Comparison of ENCODE assay signal across 18 mouse cellular contexts in the genomic region with DNA sequence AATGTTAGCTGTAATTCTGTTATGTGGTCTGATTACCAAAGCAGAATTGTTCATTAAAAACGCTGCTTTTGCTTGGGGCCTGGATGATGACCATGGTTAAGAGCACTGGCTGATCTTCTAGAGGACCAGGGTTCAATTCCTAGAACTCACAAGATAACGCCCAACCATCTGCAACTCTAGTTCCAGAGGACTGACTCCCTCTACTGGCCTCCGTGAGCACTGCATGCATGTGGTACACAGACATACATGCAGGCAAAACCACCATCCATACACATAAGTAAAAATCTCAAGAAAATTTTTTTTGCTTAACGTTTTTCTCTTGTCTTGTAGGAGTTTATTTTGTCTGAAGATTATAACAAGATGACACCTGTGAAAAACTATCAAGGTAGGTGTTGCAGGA. TPM values are rescaled to one million over a fixed set of nuclear protein-coding genes. Genes with fewer than 3 reads are reported as not detected.
DNase-seq lines count a peak whose midpoint lies in the region; ATAC-seq and TF ChIP-seq lines count a peak whose summit lies in the region.
"Had no signal": no experiment of that assay in that cellular context is flagged by ENCODE, and none has a peak within 500 bp of the region (broad histone marks: within the 10 kb centered on the region; RNA-seq: fewer than 3 reads in every experiment).

No protein-coding gene starts in this region.

- H3K27me3 ChIP-seq in cerebellum, adult 2 months (ENCODE audit: control insufficient read depth, insufficient read depth, low read length), result no peaks in the 10 kb centered on the region
- no peaks in the 10 kb centered on the region for H3K27me3 ChIP-seq in lung, embryonic 14.5 days (ENCODE audit: insufficient read depth, low read length)
- no peaks in the 10 kb centered on the region for H3K27me3 ChIP-seq in forebrain, embryonic 12.5 days
- H3K27me3 ChIP-seq: megakaryocyte, embryonic 14.5 days; neural tube, embryonic 13.5 days had no signal

- ATAC-seq in lung, embryonic 14.5 days (ENCODE audit: insufficient read depth), result no peak
- ATAC-seq in forebrain, embryonic 12.5 days (ENCODE audit: low FRiP score), result no peak
- ATAC-seq: hindbrain, embryonic 16.5 days had no signal

- H3K4me3 ChIP-seq in cerebellum, adult 2 months (replicated peaks; ENCODE audit: insufficient read depth, low read depth, low read length), result no peak overlapping the region
- no peak overlapping the region for H3K4me3 ChIP-seq in lung, embryonic 14.5 days (ENCODE audit: low read depth, low read length)
- H3K4me3 ChIP-seq in bone marrow, adult 2 months (replicated peaks; ENCODE audit: control insufficient read depth, low read depth, low read length), result no peak overlapping the region
- H3K4me3 ChIP-seq in forebrain, embryonic 12.5 days (replicated peaks), result no peak overlapping the region
- H3K4me3 ChIP-seq: megakaryocyte, embryonic 14.5 days; neural tube, embryonic 13.5 days had no signal

- H3K4me2 ChIP-seq in lung, embryonic 14.5 days, result no peak overlapping the region
- no peak overlapping the region for H3K4me2 ChIP-seq in forebrain, embryonic 12.5 days
- H3K4me2 ChIP-seq: heart, embryonic 11.5 days; neural tube, embryonic 13.5 days had no signal

- peak; percentile 29; the same call in 1 of the 2 replicates for TF ChIP-seq CTCF in cerebellum, adult 2 months (IDR thresholded peaks at IDR 0.05; ENCODE audit: borderline replicate concordance, insufficient read depth, low read depth, low read length)
- TF ChIP-seq CTCF in lung, embryonic 14.5 days (IDR thresholded peaks at IDR 0.05; ENCODE audit: low read depth), result peak; percentile 44
- peak; percentile 43 for TF ChIP-seq CTCF in bone marrow, adult 2 months (IDR thresholded peaks at IDR 0.05; ENCODE audit: control insufficient read depth, insufficient read depth, low read length)

- no peak for TF ChIP-seq POLR2A in cerebellum, adult 2 months (IDR thresholded peaks at IDR 0.05; ENCODE audit: borderline replicate concordance, insufficient read depth, low read length)
- TF ChIP-seq POLR2A in bone marrow, adult 2 months (IDR thresholded peaks at IDR 0.05; ENCODE audit: borderline replicate concordance, control insufficient read depth, low read depth, low read length), result no peak

- no peaks in the 10 kb centered on the region for H3K36me3 ChIP-seq in lung, embryonic 14.5 days (ENCODE audit: insufficient read depth)
- H3K36me3 ChIP-seq in forebrain, embryonic 12.5 days (replicated peaks), result peaks cover 8% of the 10 kb centered on the region; the same call in 1 of the 2 replicates

- no peak overlapping the region for H3K9ac ChIP-seq in lung, embryonic 14.5 days
- H3K9ac ChIP-seq in forebrain, embryonic 12.5 days, result no peak overlapping the region
- H3K9ac ChIP-seq: neural tube, embryonic 13.5 days had no signal

- no peaks in the 10 kb centered on the region for H3K9me3 ChIP-seq in lung, embryonic 14.5 days (ENCODE audit: low read depth, low read length)
- no peaks in the 10 kb centered on the region for H3K9me3 ChIP-seq in forebrain, embryonic 12.5 days
- H3K9me3 ChIP-seq: neural tube, embryonic 13.5 days had no signal

- 92% methylated on average over 4 of the region's 4 CpGs for WGBS in cerebellum, adult 2 months
- WGBS in lung, embryonic 14.5 days, result 84% methylated on average over 4 of the region's 4 CpGs
- 83% methylated on average over 4 of the region's 4 CpGs for WGBS in bone marrow, adult 2 months
- WGBS in forebrain, embryonic 12.5 days, result 85% methylated on average over 4 of the region's 4 CpGs

- no peak overlapping the region for H3K27ac ChIP-seq in cerebellum, adult 2 months (ENCODE audit: insufficient read depth, low read length)
- no peak overlapping the region for H3K27ac ChIP-seq in lung, embryonic 14.5 days (ENCODE audit: low read depth)
- H3K27ac ChIP-seq in bone marrow, adult 2 months (ENCODE audit: control insufficient read depth, insufficient read depth, low read depth, low read length, poor library complexity), result no peak overlapping the region
- no peak overlapping the region for H3K27ac ChIP-seq in forebrain, embryonic 12.5 days
- H3K27ac ChIP-seq: neural tube, embryonic 13.5 days had no signal

- DNase-seq in cerebellum, adult 2 months, result no peak
- no peak for DNase-seq in cerebellum, postnatal 36 days
- no peak for DNase-seq in lung, embryonic 14.5 days
- no peak for DNase-seq in lung, adult 18-20 months
- DNase-seq in thymus, postnatal 0 days (ENCODE audit: low spot score), result peak; percentile 24
- DNase-seq in gastrocnemius, postnatal 4 days (ENCODE audit: low spot score in 2 of 2), result no peak
- DNase-seq: cerebellum, adult 9-11 months; right cerebral cortex, postnatal 14 days had no signal

- H3K4me1 ChIP-seq in cerebellum, adult 2 months (ENCODE audit: control insufficient read depth, insufficient read depth, low read length), result peaks cover 5% of the 10 kb centered on the region
- H3K4me1 ChIP-seq in lung, embryonic 14.5 days (ENCODE audit: insufficient read depth), result no peaks in the 10 kb centered on the region
- peaks cover 5% of the 10 kb centered on the region for H3K4me1 ChIP-seq in bone marrow, adult 2 months (ENCODE audit: control insufficient read depth, insufficient read depth, low read length)
- H3K4me1 ChIP-seq in forebrain, embryonic 12.5 days, result no peaks in the 10 kb centered on the region
- H3K4me1 ChIP-seq: neural tube, embryonic 13.5 days had no signal

RNA-seq across cellular contexts. Expression of gene Defb48, which starts 59.5 kb away (rescaled TPM):
- not detected in 2 replicates for polyA plus RNA-seq in cerebellum, adult 2 months (2012; rRNA removed)
- polyA plus RNA-seq in lung, embryonic 14.5 days (2014; fragmentation: Nextera tagmentation; extraction: Ambion mirVana), result not detected in 2 replicates
- not detected in 2 replicates for polyA plus RNA-seq in bone marrow, adult 2 months (2011; ENCODE audit: insufficient read depth, insufficient read length, low replicate concordance, missing spikeins)
- not detected in 2 replicates for polyA plus RNA-seq in thymus, postnatal 0 days (2015; fragmentation: Nextera tagmentation; extraction: Ambion mirVana)
- total RNA-seq in gastrocnemius, postnatal 4 days (2021), result not detected
- polyA plus RNA-seq in forebrain, embryonic 12.5 days (2016; fragmentation: Nextera tagmentation; extraction: Ambion mirVana), result not detected in 2 replicates
- total RNA-seq: layer of hippocampus, adult 8-10 months had no signal
- polyA plus RNA-seq: C2C12; frontal cortex, adult 2 months; heart, embryonic 11.5 days; hindbrain, embryonic 16.5 days; limb, embryonic 11.5 days; neural tube, embryonic 13.5 days had no signal
